Mouse (Mus musculus): ENCODE measurements around the gene Tmem238l.

- TF ChIP-seq EP300 (IDR thresholded peaks at IDR 0.05; ENCODE audit: insufficient read depth, low read depth, low read length): no peak
- TF ChIP-seq CTCF (IDR thresholded peaks at IDR 0.05; ENCODE audit: low read depth, low read length): no peak
- no peak for TF ChIP-seq POLR2A (IDR thresholded peaks at IDR 0.05; ENCODE audit: insufficient read depth, low read length)
These were observed 9.9 kb upstream of the Tmem238l start for GRCm38 (mm10) chr11:66946521-66946920.

Measured in ES-Bruce4 (cell line).